11 mouse cellular contexts compared by ENCODE assay signal in the genomic region with DNA sequence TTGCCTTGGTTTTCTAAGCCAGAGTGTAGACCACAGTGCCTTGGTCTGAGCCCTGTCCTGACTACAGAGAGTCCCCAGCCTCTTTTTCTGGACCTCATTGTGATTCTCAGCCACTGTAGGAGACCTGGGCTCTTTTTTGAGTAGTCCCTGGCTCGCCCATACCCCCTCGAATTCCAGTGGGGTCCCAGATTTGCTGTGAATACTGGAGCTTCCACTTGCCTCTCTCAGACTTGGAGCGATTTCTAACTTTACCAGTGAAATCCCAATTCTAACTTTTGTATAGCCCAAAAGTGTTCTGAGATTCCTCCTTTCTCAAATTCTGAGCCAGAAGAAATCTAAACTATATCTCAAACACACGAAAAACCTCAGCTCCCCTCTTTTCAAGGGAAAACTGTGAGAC. TPM values are rescaled to one million over a fixed set of nuclear protein-coding genes. Genes with fewer than 3 reads are reported as not detected.
DNase-seq lines count a peak whose midpoint lies in the region; ATAC-seq lines count a peak whose summit lies in the region.
"Had no signal": no experiment of that assay in that cellular context is flagged by ENCODE, and none has a peak within 500 bp of the region (broad histone marks: within the 10 kb centered on the region; RNA-seq: fewer than 3 reads in every experiment).

A gene (plus strand): TSS at position 301 of the 400 bp plus-strand sequence.

- no peaks in the 10 kb centered on the region for H3K9me3 ChIP-seq in kidney, embryonic 16.5 days (ENCODE audit: low read length)
- H3K9me3 ChIP-seq in forebrain, embryonic 12.5 days: no peaks in the 10 kb centered on the region
- no peaks in the 10 kb centered on the region for H3K9me3 ChIP-seq in hindbrain, embryonic 16.5 days (ENCODE audit: control insufficient read depth, low read length)
- H3K9me3 ChIP-seq in neural tube, embryonic 14.5 days (ENCODE audit: control insufficient read depth, low read length): no peaks in the 10 kb centered on the region
- H3K9me3 ChIP-seq: G1E had no signal

- 32% methylated on average over 4 of the region's 4 CpGs for WGBS in kidney, embryonic 16.5 days
- 32% methylated on average over 4 of the region's 4 CpGs for WGBS in forebrain, embryonic 12.5 days
- 42% methylated on average over 4 of the region's 4 CpGs for WGBS in hindbrain, embryonic 16.5 days
- WGBS in neural tube, embryonic 14.5 days: 34% methylated on average over 4 of the region's 4 CpGs

- H3K36me3 ChIP-seq in kidney, embryonic 16.5 days (ENCODE audit: insufficient read depth, low read length): no peaks in the 10 kb centered on the region
- no peaks in the 10 kb centered on the region for H3K36me3 ChIP-seq in forebrain, embryonic 12.5 days (replicated peaks)
- no peaks in the 10 kb centered on the region for H3K36me3 ChIP-seq in hindbrain, embryonic 16.5 days (ENCODE audit: control insufficient read depth, insufficient read depth, low read length)
- no peaks in the 10 kb centered on the region for H3K36me3 ChIP-seq in neural tube, embryonic 14.5 days (ENCODE audit: control insufficient read depth, insufficient read depth, low read length)
- H3K36me3 ChIP-seq: G1E had no signal

- H3K4me3 ChIP-seq in kidney, embryonic 16.5 days (ENCODE audit: low read length): peak within 1 kb of the TSS; percentile 9
- peak within 1 kb of the TSS; percentile 31 for H3K4me3 ChIP-seq in forebrain, embryonic 12.5 days (replicated peaks)
- H3K4me3 ChIP-seq in hindbrain, embryonic 16.5 days (ENCODE audit: low read length): peak within 1 kb of the TSS; percentile 28
- no peak within 1 kb of the TSS; the same call in 1 of the 2 replicates for H3K4me3 ChIP-seq in neural tube, embryonic 14.5 days (ENCODE audit: low read depth, low read length)

- no peak for DNase-seq in kidney, postnatal 4 days
- no peak for DNase-seq in adrenal gland, postnatal 10 days
- DNase-seq in cerebellum, adult 11-12 months: no peak
- no peak for DNase-seq in adrenal gland, postnatal 25 days
- DNase-seq: thymus, adult 18-20 months had no signal

- H3K9ac ChIP-seq in kidney, embryonic 16.5 days (replicated peaks; ENCODE audit: low read length): no peak within 1 kb of the TSS
- H3K9ac ChIP-seq in forebrain, embryonic 12.5 days: peak within 1 kb of the TSS; percentile 39
- peak within 1 kb of the TSS; percentile 46 for H3K9ac ChIP-seq in hindbrain, embryonic 16.5 days (ENCODE audit: low read depth, low read length)
- H3K9ac ChIP-seq in neural tube, embryonic 14.5 days (replicated peaks; ENCODE audit: low read depth, low read length): no peak within 1 kb of the TSS

- H3K4me1 ChIP-seq in kidney, embryonic 16.5 days (ENCODE audit: insufficient read depth, low read length): peaks cover 8% of the 10 kb centered on the region; the same call in 1 of the 2 replicates
- H3K4me1 ChIP-seq in forebrain, embryonic 12.5 days: peaks cover 8% of the 10 kb centered on the region
- peaks cover 5% of the 10 kb centered on the region; the same call in 1 of the 2 replicates for H3K4me1 ChIP-seq in hindbrain, embryonic 16.5 days (ENCODE audit: control insufficient read depth, insufficient read depth, low read depth, low read length)
- 0 out of 2 replicates have a peak, but pooled peaks cover 3% of the 10 kb centered on the region for H3K4me1 ChIP-seq in neural tube, embryonic 14.5 days (ENCODE audit: control insufficient read depth, insufficient read depth, low read length)

- H3K27me3 ChIP-seq in kidney, embryonic 16.5 days (ENCODE audit: insufficient read depth, low read length): peaks cover 59% of the 10 kb centered on the region
- peaks cover 59% of the 10 kb centered on the region for H3K27me3 ChIP-seq in forebrain, embryonic 12.5 days
- peaks cover 26% of the 10 kb centered on the region for H3K27me3 ChIP-seq in hindbrain, embryonic 16.5 days (replicated peaks; ENCODE audit: control insufficient read depth, insufficient read depth, low read length)
- H3K27me3 ChIP-seq in neural tube, embryonic 14.5 days (ENCODE audit: control insufficient read depth, insufficient read depth, low read length): peaks cover 17% of the 10 kb centered on the region

- peak within 1 kb of the TSS; percentile 41 for H3K4me2 ChIP-seq in kidney, embryonic 16.5 days (replicated peaks; ENCODE audit: low read depth, low read length)
- H3K4me2 ChIP-seq in forebrain, embryonic 12.5 days: peak within 1 kb of the TSS; percentile 64
- peak within 1 kb of the TSS; percentile 59 for H3K4me2 ChIP-seq in hindbrain, embryonic 16.5 days (ENCODE audit: low read length)
- H3K4me2 ChIP-seq in neural tube, embryonic 14.5 days (ENCODE audit: low read depth, low read length): peak within 1 kb of the TSS; percentile 32; the same call in 1 of the 2 replicates

- no peak for ATAC-seq in kidney, embryonic 16.5 days (ENCODE audit: low FRiP score, low TSS enrichment)
- ATAC-seq in forebrain, embryonic 12.5 days (ENCODE audit: low FRiP score): no peak; the same call in 1 of the 2 replicates
- ATAC-seq in hindbrain, embryonic 16.5 days: no peak; the same call in 1 of the 2 replicates
- ATAC-seq in neural tube, embryonic 14.5 days (ENCODE audit: low read depth): peak; percentile 36; the same call in 1 of the 2 replicates

- no peak within 1 kb of the TSS for H3K27ac ChIP-seq in kidney, embryonic 16.5 days (ENCODE audit: low read length)
- H3K27ac ChIP-seq in forebrain, embryonic 12.5 days: no peak within 1 kb of the TSS
- H3K27ac ChIP-seq in hindbrain, embryonic 16.5 days (ENCODE audit: low read depth, low read length): no peak within 1 kb of the TSS
- H3K27ac ChIP-seq in neural tube, embryonic 14.5 days (ENCODE audit: low read depth, low read length): no peak within 1 kb of the TSS

RNA-seq across cellular contexts. Expression of the gene that starts here (rescaled TPM):
- 0.19 and 0.22 TPM in 2 replicates for polyA plus RNA-seq in kidney, embryonic 16.5 days (2015; fragmentation: Nextera tagmentation; extraction: Ambion mirVana)
- 0.10 and 0.22 TPM in 2 replicates for polyA plus RNA-seq in forebrain, embryonic 12.5 days (2016; fragmentation: Nextera tagmentation; extraction: Ambion mirVana)
- polyA plus RNA-seq in hindbrain, embryonic 16.5 days (2015; fragmentation: Nextera tagmentation; extraction: Ambion mirVana): 0.62 TPM in 1 of 2 replicates, not detected in the other
- 0.29 TPM in 1 of 2 replicates, not detected in the other for polyA plus RNA-seq in neural tube, embryonic 14.5 days (2014; fragmentation: Nextera tagmentation; extraction: Ambion mirVana)
- 1 to 10 TPM; 1.5 to 6.5 TPM for total RNA-seq in adrenal gland, postnatal 10 days (2021)
- total RNA-seq in adrenal gland, postnatal 25 days (2021): not detected in 2 replicates
- total RNA-seq: neutrophil, adult 5-6 weeks had no signal
- polyA plus RNA-seq: G1E had no signal

Comparison
In these comparisons a context has a peak if more than half of its experiments do, and no peak if none do; other contexts are left out.
1. Peak in ATAC-seq and H3K4me2 ChIP-seq in neural tube, embryonic 14.5 days; RNA of the gene not detected or under 1 TPM.
2. H3K9ac ChIP-seq: peak in forebrain, embryonic 12.5 days (single experiment) and hindbrain, embryonic 16.5 days (single experiment); none in kidney, embryonic 16.5 days (single experiment) and neural tube, embryonic 14.5 days (single experiment).
3. Peak in every context shown above with its lines, with median percentiles within 50 percentile points of each other: H3K4me2 ChIP-seq.